Mouse (Mus musculus) bone marrow macrophage, adult 2 months (primary cell): ENCODE results near the gene Pdgfb.

Experiments used
- CTCF ChIP-seq: IDR thresholded peaks from 2 replicates; pipeline ENCODE4 v1.5.1; 2012; ENCODE audit warnings: low read depth, mild to moderate bottlenecking, low read length, moderate library complexity
- POLR2A ChIP-seq: IDR thresholded peaks from 2 replicates; pipeline ENCODE4 v1.6.1; 2012; ENCODE audit warnings: mild to moderate bottlenecking, low read depth, low read length, borderline replicate concordance

DNA sequence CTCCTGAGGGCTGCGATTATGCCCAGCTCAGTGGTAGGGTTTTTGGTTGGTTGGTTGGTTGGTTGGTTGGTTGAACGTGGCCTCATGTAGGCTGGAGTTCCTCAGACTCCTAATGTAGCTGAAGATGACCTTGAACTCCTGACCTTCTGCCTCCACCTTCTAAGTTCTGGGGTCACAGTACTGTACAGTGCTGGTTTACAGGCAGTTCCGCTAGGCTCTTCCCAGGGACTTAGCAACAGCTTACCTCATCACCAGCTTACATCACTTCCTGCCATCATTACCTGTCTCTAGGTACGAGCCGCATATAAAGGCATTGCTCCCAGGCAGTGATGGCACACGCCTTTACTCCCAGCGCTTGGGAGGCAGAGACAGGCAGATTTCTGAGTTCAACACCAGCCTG is 43.4 kb upstream of the Pdgfb start:
- TF ChIP-seq CTCF (no peak), POLR2A (no peak)
